Mouse (Mus musculus) left cerebral cortex, adult 8-10 months (tissue): ENCODE measurements at regions not wholly inside any gene's neighbourhood (a gene's known extent, or its start where the extent isn't known, plus 50 kb on each side); places are given as distances from the start of the nearest gene placed in this dataset.

Experiments
- DNase-seq, 2 experiments: peaks; one replicate each; pipeline ENCODE4 v3.0.0; 2022; ENCODE audit warnings: low spot score in 2 of 2

GRCm38 (mm10) chr12:32724451-32725188, 94.7 kb upstream of the Nampt start:
- DNase-seq = no peak

- no peak for DNase-seq
Measured at GRCm38 (mm10) chr12:32727539-32727938, 91.8 kb upstream of the Nampt start.

- DNase-seq = peak in 1 of 2 experiments; percentile 48
Measured at GRCm38 (mm10) chr12:32728425-32728824, 90.9 kb upstream of the Nampt start.

- DNase-seq = no peak
Measured at GRCm38 (mm10) chr12:32735224-32735623, 84.1 kb upstream of the Nampt start.

- no peak for DNase-seq
Measured at GRCm38 (mm10) chr12:32741465-32741864, 77.9 kb upstream of the Nampt start.

GRCm38 (mm10) chr12:32757441-32758119, 61.8 kb upstream of the Nampt start:
- peak in 1 of 2 experiments; percentile 45 for DNase-seq

GRCm38 (mm10) chr12:32758150-32758549, 61.2 kb upstream of the Nampt start:
- DNase-seq = no peak

GRCm38 (mm10) chr12:32760627-32761026, 58.7 kb upstream of the Nampt start:
- DNase-seq = no peak

GRCm38 (mm10) chr12:32761055-32761454, 58.3 kb upstream of the Nampt start:
- DNase-seq = no peak

GRCm38 (mm10) chr12:32764271-32764670, 55.1 kb upstream of the Nampt start:
- DNase-seq = no peak

- DNase-seq = no peak
Measured at GRCm38 (mm10) chr12:32764747-32765146, 54.6 kb upstream of the Nampt start.

GRCm38 (mm10) chr12:32765861-32766260, 53.5 kb upstream of the Nampt start:
- no peak for DNase-seq

GRCm38 (mm10) chr12:32766575-32766974, 52.8 kb upstream of the Nampt start:
- DNase-seq = no peak

GRCm38 (mm10) chr12:32767206-32768081, 51.9 kb upstream of the Nampt start:
- DNase-seq = no peak

GRCm38 (mm10) chr12:32768082-32768743, 51.1 kb upstream of the Nampt start:
- peak in 1 of 2 experiments; percentile 11 for DNase-seq

GRCm38 (mm10) chr12:32768744-32769535, 50.4 kb upstream of the Nampt start:
- DNase-seq = no peak
